19 mouse cellular contexts compared by ENCODE assay signal in genomic region chr2:167514641-167515040, GRCm38 (mm10). TPM values are rescaled to one million over a fixed set of nuclear protein-coding genes. Genes with fewer than 3 reads are reported as not detected.
A peak's percentile ranks its signal among the peaks of the same experiment; 100 is the strongest.
DNase-seq lines count a peak whose midpoint lies in the region; TF ChIP-seq lines count a peak whose summit lies in the region.
"Had no signal": no experiment of that assay in that cellular context is flagged by ENCODE, and none has a peak within 500 bp of the region (broad histone marks: within the 10 kb centered on the region; RNA-seq: fewer than 3 reads in every experiment).

No protein-coding gene starts in this region.

- no peaks in the 10 kb centered on the region for H3K4me1 ChIP-seq in kidney, adult 2 months (ENCODE audit: control insufficient read depth, insufficient read depth, low read length)
- H3K4me1 ChIP-seq: embryonic facial prominence, embryonic 13.5 days; embryonic facial prominence, embryonic 15.5 days; forebrain, embryonic 10.5 days; forebrain, embryonic 12.5 days had no signal

- TF ChIP-seq POLR2A in kidney, adult 2 months (IDR thresholded peaks at IDR 0.05; ENCODE audit: low read depth, low read length) = no peak

- peak; percentile 26 for DNase-seq in cerebellum, adult 9-11 months
- no peak for DNase-seq in cerebellum, postnatal 14 days
- DNase-seq in heart, adult 11 months = peak; percentile 93
- DNase-seq in heart, adult 8-10 months (ENCODE audit: low spot score) = no peak
- DNase-seq in kidney, adult 2 months = peak; percentile 28
- DNase-seq in kidney, adult 11 months = no peak
- DNase-seq: adrenal gland, postnatal 10 days; adrenal gland, postnatal 25 days; cerebellum, adult 11 months; cerebellum, adult 8-10 months; cerebellum, postnatal 10 days; cerebellum, postnatal 36 days; embryo, embryonic 11 days had no signal

- H3K36me3 ChIP-seq in kidney, adult 2 months (ENCODE audit: control insufficient read depth, insufficient read depth, low read length) = peaks cover 7% of the 10 kb centered on the region; the same call in 1 of the 2 replicates

- WGBS in kidney, adult 2 months = 92% methylated on average over 4 of the region's 4 CpGs

- no peak for TF ChIP-seq CTCF in kidney, adult 2 months (conservative IDR thresholded peaks at IDR 0.05; ENCODE audit: insufficient read depth, insufficient read length, low read depth, low read length)

- no peaks in the 10 kb centered on the region for H3K27me3 ChIP-seq in kidney, adult 2 months (replicated peaks; ENCODE audit: control insufficient read depth, insufficient read depth, low read length)
- H3K27me3 ChIP-seq: embryonic facial prominence, embryonic 13.5 days; embryonic facial prominence, embryonic 15.5 days; forebrain, embryonic 12.5 days had no signal

- H3K27ac ChIP-seq in kidney, adult 2 months (ENCODE audit: insufficient read depth, low read depth, low read length) = no peak overlapping the region
- H3K27ac ChIP-seq: embryonic facial prominence, embryonic 13.5 days; embryonic facial prominence, embryonic 15.5 days; forebrain, embryonic 10.5 days; forebrain, embryonic 12.5 days had no signal

- H3K4me3 ChIP-seq in kidney, adult 2 months (ENCODE audit: insufficient read depth, low read depth, low read length) = no peak overlapping the region
- H3K4me3 ChIP-seq: embryonic facial prominence, embryonic 13.5 days; embryonic facial prominence, embryonic 15.5 days; erythroblast, embryonic 14.5 days; forebrain, embryonic 10.5 days; forebrain, embryonic 12.5 days had no signal

RNA-seq across cellular contexts. Expression of gene Spata2, which starts 22.0 kb away (rescaled TPM):
- 10 to 100 TPM; 10.3 to 17.0 (median 15.9) TPM for total RNA-seq in heart, adult 8-10 months (2022)
- polyA plus RNA-seq in kidney, adult 2 months (2012; rRNA removed) = 26.5 and 31.5 TPM in 2 replicates

RNA-seq across cellular contexts. Expression of gene Rnf114, which starts 22.2 kb away (rescaled TPM):
- 10 to 100 TPM; 66.2 to 82.2 (median 75.4) TPM for total RNA-seq in heart, adult 8-10 months (2022)
- polyA plus RNA-seq in kidney, adult 2 months (2012; rRNA removed) = 97.9 and 98.2 TPM in 2 replicates

RNA-seq across cellular contexts. Expression of gene Snai1, which starts 23.4 kb away (rescaled TPM):
- 1 to 10 TPM; 1.2 to 2.2 (median 1.4) TPM for total RNA-seq in heart, adult 8-10 months (2022)
- polyA plus RNA-seq in kidney, adult 2 months (2012; rRNA removed) = 10.4 and 13.2 TPM in 2 replicates
- total RNA-seq: common myeloid progenitor, adult 5-6 weeks had no signal
- polyA plus RNA-seq: erythroblast, embryonic 14.5 days had no signal

Comparison
In these comparisons a context has a peak if more than half of its experiments do, and no peak if none do; other contexts are left out.
1. DNase-seq: peak in cerebellum, adult 9-11 months (single experiment), heart, adult 11 months (single experiment) and kidney, adult 2 months (single experiment); none in cerebellum, postnatal 14 days (0 of 2), heart, adult 8-10 months (single experiment) and kidney, adult 11 months (single experiment).